Mouse (Mus musculus): ENCODE data around the gene Acadvl. TPM values are rescaled to one million over a fixed set of nuclear protein-coding genes. Genes with fewer than 3 reads are reported as not detected.

Gene Acadvl
- total and polyA plus RNA-seq, 2 experiments from 2014 or later = 47.7 to 51.5 TPM

- no peaks in the 10 kb centered on the region for H3K27me3 ChIP-seq (ENCODE audit: insufficient read depth, low read length)
- peaks cover 46% of the 10 kb centered on the region for H3K4me1 ChIP-seq (ENCODE audit: insufficient read depth)
- H3K27ac ChIP-seq (ENCODE audit: low read depth, low read length) = peak overlapping the region; percentile 94
- 37% methylated on average over 9 of the region's 9 CpGs for WGBS
- no peak overlapping the region for H3K4me3 ChIP-seq (ENCODE audit: low read depth, low read length)
- H3K9me3 ChIP-seq (ENCODE audit: low read length) = no peaks in the 10 kb centered on the region
- no peak for DNase-seq
- H3K9ac ChIP-seq = 0 out of 2 replicates have a peak overlapping the region, but pooled peaks have one; percentile 31
- no peak for TF ChIP-seq CTCF (IDR thresholded peaks at IDR 0.05; ENCODE audit: low read depth)
- peak overlapping the region; percentile 58 for H3K4me2 ChIP-seq (ENCODE audit: low read depth)
- peaks cover 16% of the 10 kb centered on the region for H3K36me3 ChIP-seq (ENCODE audit: insufficient read depth)
- ATAC-seq = no peak
Observed at GRCm38 (mm10) chr11:70027397-70027796, 12.2 kb upstream of the Acadvl start.

GRCm38 (mm10) chr11:70026689-70027088, 11.5 kb upstream of the Acadvl start:
- H3K27ac ChIP-seq (ENCODE audit: low read depth, low read length) = peak overlapping the region; percentile 94
- peaks cover 52% of the 10 kb centered on the region for H3K4me1 ChIP-seq (ENCODE audit: insufficient read depth)
- no peak for TF ChIP-seq CTCF (IDR thresholded peaks at IDR 0.05; ENCODE audit: low read depth)
- no peaks in the 10 kb centered on the region for H3K9me3 ChIP-seq (ENCODE audit: low read length)
- DNase-seq = no peak
- 0 out of 2 replicates have a peak overlapping the region, but pooled peaks have one; percentile 11 for H3K4me3 ChIP-seq (ENCODE audit: low read depth, low read length)
- no peak for ATAC-seq
- 5% methylated on average over 19 of the region's 19 CpGs for WGBS
- H3K27me3 ChIP-seq (ENCODE audit: insufficient read depth, low read length) = no peaks in the 10 kb centered on the region
- peak overlapping the region; percentile 58 for H3K4me2 ChIP-seq (ENCODE audit: low read depth)
- peaks cover 9% of the 10 kb centered on the region for H3K36me3 ChIP-seq (ENCODE audit: insufficient read depth)
- H3K9ac ChIP-seq = 0 out of 2 replicates have a peak overlapping the region, but pooled peaks have one; percentile 31

GRCm38 (mm10) chr11:70024151-70024514, 8.9 kb upstream of the Acadvl start:
- Histone ChIP-seq H3K4me2 (ENCODE audit: low read depth) (peak overlapping the region; percentile 54), H3K27me3 (ENCODE audit: insufficient read depth, low read length) (no peaks in the 10 kb centered on the region), H3K4me1 (ENCODE audit: insufficient read depth) (peaks cover 52% of the 10 kb centered on the region), H3K4me3 (ENCODE audit: low read depth, low read length) (peak overlapping the region; percentile 40), H3K27ac (ENCODE audit: low read depth, low read length) (peak overlapping the region; percentile 62; the same call in 1 of the 2 replicates), H3K9me3 (ENCODE audit: low read length) (no peaks in the 10 kb centered on the region), H3K9ac (peak overlapping the region; percentile 34), H3K36me3 (ENCODE audit: insufficient read depth) (no peaks in the 10 kb centered on the region)
- 17% methylated on average over 5 of the region's 6 CpGs for WGBS
- ATAC-seq = no peak
- no peak for TF ChIP-seq CTCF (IDR thresholded peaks at IDR 0.05; ENCODE audit: low read depth)
- DNase-seq = no peak

GRCm38 (mm10) chr11:70023481-70024150, 8.4 kb upstream of the Acadvl start:
- peak overlapping the region; percentile 40 for H3K4me3 ChIP-seq (ENCODE audit: low read depth, low read length)
- H3K9ac ChIP-seq = peak overlapping the region; percentile 34
- H3K9me3 ChIP-seq (ENCODE audit: low read length) = no peaks in the 10 kb centered on the region
- peak overlapping the region; percentile 62 for H3K27ac ChIP-seq (ENCODE audit: low read depth, low read length)
- DNase-seq (peak; percentile 69), ATAC-seq (no peak)
- WGBS = 6% methylated on average over 24 of the region's 29 CpGs
- no peak for TF ChIP-seq CTCF (IDR thresholded peaks at IDR 0.05; ENCODE audit: low read depth)
- H3K36me3 ChIP-seq (ENCODE audit: insufficient read depth) = no peaks in the 10 kb centered on the region
- no peaks in the 10 kb centered on the region for H3K27me3 ChIP-seq (ENCODE audit: insufficient read depth, low read length)
- peak overlapping the region; percentile 54 for H3K4me2 ChIP-seq (ENCODE audit: low read depth)
- H3K4me1 ChIP-seq (ENCODE audit: insufficient read depth) = peaks cover 50% of the 10 kb centered on the region

GRCm38 (mm10) chr11:70021264-70022132, 6.3 kb upstream of the Acadvl start:
- H3K4me2 ChIP-seq (ENCODE audit: low read depth) = peak overlapping the region; percentile 80
- peak overlapping the region; percentile 88 for H3K9ac ChIP-seq
- H3K27me3 ChIP-seq (ENCODE audit: insufficient read depth, low read length) = no peaks in the 10 kb centered on the region
- peak; percentile 53 for TF ChIP-seq CTCF (IDR thresholded peaks at IDR 0.05; ENCODE audit: low read depth)
- no peaks in the 10 kb centered on the region for H3K36me3 ChIP-seq (ENCODE audit: insufficient read depth)
- H3K9me3 ChIP-seq (ENCODE audit: low read length) = no peaks in the 10 kb centered on the region
- peak overlapping the region; percentile 84 for H3K4me3 ChIP-seq (ENCODE audit: low read depth, low read length)
- peak overlapping the region; percentile 96 for H3K27ac ChIP-seq (ENCODE audit: low read depth, low read length)
- DNase-seq (peak; percentile 99), ATAC-seq (peak; percentile 82)
- peaks cover 44% of the 10 kb centered on the region for H3K4me1 ChIP-seq (ENCODE audit: insufficient read depth)
- under 1% methylated on average over 40 of the region's 40 CpGs for WGBS

GRCm38 (mm10) chr11:70020731-70021263, 5.6 kb upstream of the Acadvl start:
- ATAC-seq (peak; percentile 84), DNase-seq (peak; percentile 89)
- peak overlapping the region; percentile 88 for H3K9ac ChIP-seq
- H3K9me3 ChIP-seq (ENCODE audit: low read length) = no peaks in the 10 kb centered on the region
- TF ChIP-seq CTCF (IDR thresholded peaks at IDR 0.05; ENCODE audit: low read depth) = peak; percentile 71
- peak overlapping the region; percentile 80 for H3K4me2 ChIP-seq (ENCODE audit: low read depth)
- H3K36me3 ChIP-seq (ENCODE audit: insufficient read depth) = no peaks in the 10 kb centered on the region
- H3K4me1 ChIP-seq (ENCODE audit: insufficient read depth) = peaks cover 39% of the 10 kb centered on the region
- H3K4me3 ChIP-seq (ENCODE audit: low read depth, low read length) = peak overlapping the region; percentile 84
- H3K27me3 ChIP-seq (ENCODE audit: insufficient read depth, low read length) = no peaks in the 10 kb centered on the region
- H3K27ac ChIP-seq (ENCODE audit: low read depth, low read length) = peak overlapping the region; percentile 96
- WGBS = 1% methylated on average over 8 of the region's 8 CpGs

All from forebrain, postnatal 0 days (tissue).